Mouse (Mus musculus): Measurements from ENCODE around the gene Mroh3.

GRCm38 (mm10) chr1:136190033-136190432 lies 22.6 kb downstream of the Mroh3 start:
- no peak for TF ChIP-seq CTCF (IDR thresholded peaks at IDR 0.05; ENCODE audit: insufficient read depth, low read depth, low read length)
- TF ChIP-seq POLR2A (IDR thresholded peaks at IDR 0.05; ENCODE audit: insufficient read depth, low read depth, low read length), result no peak
